Mouse (Mus musculus) erythroblast, embryonic 14.5 days (primary cell): ENCODE results near the gene Anxa9. TPM values are rescaled to one million over a fixed set of nuclear protein-coding genes. Genes with fewer than 3 reads are reported as not detected.
"Not testable (repeated sequence)": the region's sequence is repeated elsewhere in the genome, so short reads cannot be mapped to it uniquely, and the experiment has no call there.

Experiments
- H3K27me3 ChIP-seq: 2 replicates; pipeline ENCODE4 v1.6.1; 2012; ENCODE audit warnings: inconsistent platforms; ENCODE audit not compliant: control insufficient read depth
- H3K36me3 ChIP-seq: 2 replicates; pipeline ENCODE4 v1.6.1; 2012; ENCODE audit warnings: mild to moderate bottlenecking, inconsistent platforms; ENCODE audit not compliant: control insufficient read depth
- H3K4me1 ChIP-seq: 2 replicates; pipeline ENCODE4 v1.6.1; 2012; ENCODE audit warnings: inconsistent platforms; ENCODE audit not compliant: control insufficient read depth
- H3K4me3 ChIP-seq: replicated peaks from 2 replicates; pipeline ENCODE3; 2012; ENCODE audit warnings: moderate library complexity, mild to moderate bottlenecking, inconsistent platforms
- H3K9me3 ChIP-seq: 2 replicates; pipeline ENCODE4 v1.6.1; 2012; ENCODE audit warnings: low read length, inconsistent platforms, mixed read lengths; ENCODE audit not compliant: control insufficient read depth
- GATA1 ChIP-seq: IDR thresholded peaks from 2 replicates; pipeline ENCODE4 v1.6.1; 2012; ENCODE audit warnings: low read length, inconsistent platforms, mixed read lengths
- TAL1 ChIP-seq: IDR thresholded peaks from 3 replicates; pipeline ENCODE4 v1.6.1; 2012; ENCODE audit warnings: low read length, inconsistent platforms, mixed read lengths
- polyA plus RNA-seq: library from polyadenylated mRNA; stranded (reverse); fragments of >175 nt; gene quantifications from 2 replicates; pipeline ENCODE4 v1.2.3, GENCODE M21; 2012

Gene Anxa9
- 0.03 and 0.06 TPM in 2 replicates for polyA plus RNA-seq

GRCm38 (mm10) chr3:95307100-95307499 lies at the start of gene Anxa9:
Anxa9 (minus strand) TSS chr3:95307176.
- no peak within 1 kb of the TSS for H3K4me3 ChIP-seq
- no peaks in the 10 kb centered on the region for H3K9me3 ChIP-seq
- peaks cover 28% of the 10 kb centered on the region for H3K36me3 ChIP-seq
- no peaks in the 10 kb centered on the region for H3K27me3 ChIP-seq
- H3K4me1 ChIP-seq, result peaks cover 24% of the 10 kb centered on the region
- TF ChIP-seq TAL1 (no peak), GATA1 (no peak)

GRCm38 (mm10) chr3:95355911-95356544 lies 49.1 kb upstream of the Anxa9 start:
- not testable (repeated sequence) for H3K9me3 ChIP-seq, H3K4me3 ChIP-seq, H3K27me3 ChIP-seq
- peaks cover 28% of the 10 kb centered on the region for H3K4me1 ChIP-seq
- H3K36me3 ChIP-seq, result peaks cover 30% of the 10 kb centered on the region

GRCm38 (mm10) chr3:95349491-95349890 lies 42.5 kb upstream of the Anxa9 start:
- TF ChIP-seq GATA1, result no peak
- no peak for TF ChIP-seq TAL1
- peaks cover 2% of the 10 kb centered on the region for H3K9me3 ChIP-seq
- no peaks in the 10 kb centered on the region for H3K4me1 ChIP-seq
- peaks cover 85% of the 10 kb centered on the region for H3K36me3 ChIP-seq
- H3K27me3 ChIP-seq, result no peaks in the 10 kb centered on the region
- no peak overlapping the region for H3K4me3 ChIP-seq

- not testable (repeated sequence) for H3K9me3 ChIP-seq, H3K4me3 ChIP-seq
- H3K36me3 ChIP-seq, result peaks cover 86% of the 10 kb centered on the region
Observed at GRCm38 (mm10) chr3:95348343-95348742, 41.4 kb upstream of the Anxa9 start.

GRCm38 (mm10) chr3:95346454-95346853 lies 39.5 kb upstream of the Anxa9 start:
- Histone ChIP-seq H3K9me3 (peaks cover 2% of the 10 kb centered on the region), H3K4me1 (no peaks in the 10 kb centered on the region), H3K36me3 (peaks cover 86% of the 10 kb centered on the region), H3K27me3 (no peaks in the 10 kb centered on the region), H3K4me3 (no peak overlapping the region)
- TF ChIP-seq TAL1, result no peak
- no peak for TF ChIP-seq GATA1

More at GRCm38 (mm10) chr3:95348343-95348742, 41.4 kb upstream of the Anxa9 start:
- not testable (repeated sequence) for H3K27me3 ChIP-seq, H3K4me1 ChIP-seq

- not testable (repeated sequence) for H3K9me3 ChIP-seq, H3K4me3 ChIP-seq, H3K27me3 ChIP-seq, H3K4me1 ChIP-seq
- peaks cover 93% of the 10 kb centered on the region for H3K36me3 ChIP-seq
Observed at GRCm38 (mm10) chr3:95343356-95344000, 36.5 kb upstream of the Anxa9 start.

GRCm38 (mm10) chr3:95338251-95338650 lies 31.3 kb upstream of the Anxa9 start:
- H3K4me1 ChIP-seq, result no peaks in the 10 kb centered on the region
- H3K4me3 ChIP-seq, result no peak overlapping the region
- peaks cover 81% of the 10 kb centered on the region for H3K36me3 ChIP-seq

GRCm38 (mm10) chr3:95337345-95337744 lies 30.4 kb upstream of the Anxa9 start:
- Histone ChIP-seq H3K4me1 (no peaks in the 10 kb centered on the region), H3K9me3 (no peaks in the 10 kb centered on the region), H3K36me3 (peaks cover 81% of the 10 kb centered on the region), H3K4me3 (no peak overlapping the region), H3K27me3 (no peaks in the 10 kb centered on the region)
- no peak for TF ChIP-seq GATA1
- TF ChIP-seq TAL1, result no peak

More at GRCm38 (mm10) chr3:95338251-95338650, 31.3 kb upstream of the Anxa9 start:
- Histone ChIP-seq H3K9me3 (no peaks in the 10 kb centered on the region), H3K27me3 (no peaks in the 10 kb centered on the region)
- TF ChIP-seq TAL1 (no peak), GATA1 (no peak)

- no peaks in the 10 kb centered on the region for H3K27me3 ChIP-seq
- no peak for TF ChIP-seq GATA1
- no peak for TF ChIP-seq TAL1
- H3K9me3 ChIP-seq, result no peaks in the 10 kb centered on the region
- H3K36me3 ChIP-seq, result peaks cover 74% of the 10 kb centered on the region
- H3K4me3 ChIP-seq, result no peak overlapping the region
- H3K4me1 ChIP-seq, result no peaks in the 10 kb centered on the region
Observed at GRCm38 (mm10) chr3:95331528-95331927, 24.6 kb upstream of the Anxa9 start.
